Mouse (Mus musculus): ENCODE data around the gene Rpl18a.

- no peak for TF ChIP-seq CTCF (IDR thresholded peaks at IDR 0.05; ENCODE audit: low read depth, low read length)
- no peak for TF ChIP-seq POLR2AphosphoS5 (IDR thresholded peaks at IDR 0.05; ENCODE audit: insufficient replicate concordance, low read depth, low read length)
- TF ChIP-seq TAL1 (conservative IDR thresholded peaks at IDR 0.05; ENCODE audit: low read depth, low read length) = no peak
Observed at GRCm38 (mm10) chr8:70852595-70853231, 44.5 kb downstream of the Rpl18a start.

Data from G1E (cell line).